Mouse (Mus musculus) ES-Bruce4 (cell line): ENCODE measurements around the gene Bcar1. TPM values are rescaled to one million over a fixed set of nuclear protein-coding genes. Genes with fewer than 3 reads are reported as not detected.

ENCODE experiments used
- H3K27ac ChIP-seq: 2 replicates; pipeline ENCODE4 v1.5.1; 2012; ENCODE audit warnings: low read length, inconsistent platforms; ENCODE audit not compliant: insufficient read depth
- H3K27me3 ChIP-seq: 2 replicates; pipeline ENCODE4 v1.6.1; 2012; ENCODE audit warnings: mild to moderate bottlenecking, low read length, inconsistent platforms; ENCODE audit not compliant: control insufficient read depth, poor library complexity, insufficient read depth, severe bottlenecking
- H3K36me3 ChIP-seq: 2 replicates; pipeline ENCODE4 v1.6.1; 2012; ENCODE audit warnings: inconsistent platforms, mild to moderate bottlenecking, low read length, moderate library complexity; ENCODE audit not compliant: control insufficient read depth, poor library complexity, insufficient read depth, severe bottlenecking
- H3K4me1 ChIP-seq: one replicate; pipeline ENCODE4 v1.8.1; 2011; ENCODE audit warnings: low read length; ENCODE audit not compliant: control insufficient read depth, insufficient read depth
- H3K4me3 ChIP-seq: 2 replicates; pipeline ENCODE4 v1.5.1; 2011; ENCODE audit warnings: low read depth, mild to moderate bottlenecking, low read length
- H3K9ac ChIP-seq: 2 replicates; pipeline ENCODE4 v1.6.1; 2012; ENCODE audit warnings: low read depth, mild to moderate bottlenecking, inconsistent platforms; ENCODE audit not compliant: poor library complexity, severe bottlenecking
- H3K9me3 ChIP-seq: replicated peaks from 2 replicates; pipeline ENCODE4 v1.6.1; 2012; ENCODE audit warnings: mild to moderate bottlenecking, low read length, inconsistent platforms; ENCODE audit not compliant: control insufficient read depth, poor library complexity, insufficient read depth, severe bottlenecking
- CTCF ChIP-seq: IDR thresholded peaks from one replicate; pipeline ENCODE4 v1.8.1; 2011; ENCODE audit warnings: low read depth, low read length
- EP300 ChIP-seq: IDR thresholded peaks from 2 replicates; pipeline ENCODE4 v1.6.1; 2011; ENCODE audit warnings: low read depth, low read length; ENCODE audit not compliant: insufficient read depth
- POLR2A ChIP-seq: IDR thresholded peaks from one replicate; pipeline ENCODE4 v1.8.1; 2011; ENCODE audit warnings: low read length; ENCODE audit not compliant: insufficient read depth
- polyA plus RNA-seq: library from polyadenylated mRNA; stranded (reverse); fragments of >200 nt; gene quantifications from 2 replicates; pipeline ENCODE4 v1.2.4, GENCODE M21; 2011; ENCODE audit warnings: low read depth; ENCODE audit not compliant: missing spikeins, insufficient read depth, insufficient read length

Gene Bcar1
- polyA plus RNA-seq, 1 experiment, result 59.8 TPM

GRCm38 (mm10) chr8:111779690-111780089 is 36.1 kb upstream of the Bcar1 start:
- no peak overlapping the region for H3K4me3 ChIP-seq
- H3K9me3 ChIP-seq, result no peaks in the 10 kb centered on the region
- H3K4me1 ChIP-seq, result peaks cover 2% of the 10 kb centered on the region
- peaks cover 25% of the 10 kb centered on the region for H3K36me3 ChIP-seq
- H3K27me3 ChIP-seq, result no peaks in the 10 kb centered on the region
- TF ChIP-seq CTCF (no peak), EP300 (no peak), POLR2A (no peak)
- no peak overlapping the region for H3K27ac ChIP-seq
- H3K9ac ChIP-seq, result no peak overlapping the region

- no peak for TF ChIP-seq EP300
- no peak for TF ChIP-seq POLR2A
- no peak for TF ChIP-seq CTCF
- H3K36me3 ChIP-seq, result peaks cover 24% of the 10 kb centered on the region
- no peaks in the 10 kb centered on the region for H3K9me3 ChIP-seq
Observed at GRCm38 (mm10) chr8:111778801-111779200, 35.2 kb upstream of the Bcar1 start.

DNA sequence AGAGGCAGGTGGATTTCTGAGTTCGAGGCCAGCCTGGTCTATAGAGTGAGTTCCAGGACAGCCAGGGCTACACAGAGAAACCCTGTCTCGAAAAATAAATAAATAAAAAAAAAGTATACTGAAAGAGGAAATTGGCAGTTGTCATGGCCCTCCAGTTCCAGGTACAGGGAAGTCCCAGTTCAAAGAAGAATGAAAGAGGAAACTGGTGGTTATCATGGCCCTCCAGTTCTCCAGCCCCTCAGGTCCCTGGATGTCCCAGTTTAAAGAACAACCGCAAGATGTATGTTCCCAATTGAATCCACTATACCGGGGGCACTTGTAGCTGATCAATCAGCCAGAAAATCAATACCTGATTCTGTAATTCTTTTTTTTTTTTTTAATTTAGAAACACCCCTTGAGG is 32.9 kb upstream of the Bcar1 start:
- peaks cover 24% of the 10 kb centered on the region for H3K36me3 ChIP-seq
- no peak overlapping the region for H3K9ac ChIP-seq
- H3K27me3 ChIP-seq, result no peaks in the 10 kb centered on the region
- no peak for TF ChIP-seq EP300
- TF ChIP-seq POLR2A, result no peak
- TF ChIP-seq CTCF, result no peak
- no peaks in the 10 kb centered on the region for H3K4me1 ChIP-seq
- no peak overlapping the region for H3K4me3 ChIP-seq
- no peak overlapping the region for H3K27ac ChIP-seq
- H3K9me3 ChIP-seq, result no peaks in the 10 kb centered on the region

More at GRCm38 (mm10) chr8:111778801-111779200, 35.2 kb upstream of the Bcar1 start:
- Histone ChIP-seq H3K4me3 (no peak overlapping the region), H3K27ac (no peak overlapping the region), H3K4me1 (peaks cover 2% of the 10 kb centered on the region), H3K27me3 (no peaks in the 10 kb centered on the region), H3K9ac (no peak overlapping the region)

DNA sequence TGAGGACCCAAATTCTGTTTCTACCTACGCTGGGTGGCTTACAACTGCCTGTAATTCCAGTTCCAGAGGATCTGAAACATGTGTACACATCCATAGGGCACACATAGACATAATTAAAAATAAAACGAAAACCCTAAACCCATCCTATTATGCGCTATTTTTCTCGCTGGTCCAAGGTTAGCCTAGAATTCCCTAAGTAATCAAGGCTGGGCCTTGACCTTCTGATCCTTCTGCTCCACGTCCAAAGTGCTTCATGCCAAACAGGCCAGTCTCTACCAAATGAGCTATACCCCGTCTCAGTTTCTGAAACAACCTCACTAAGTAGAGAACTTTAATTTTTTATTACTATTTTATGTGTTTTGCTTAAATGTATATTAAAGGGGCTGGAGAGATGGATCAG is 32.2 kb upstream of the Bcar1 start:
- peaks cover 28% of the 10 kb centered on the region for H3K36me3 ChIP-seq
- H3K9me3 ChIP-seq, result no peaks in the 10 kb centered on the region
- peaks cover 2% of the 10 kb centered on the region for H3K4me1 ChIP-seq
- no peak overlapping the region for H3K9ac ChIP-seq
- TF ChIP-seq POLR2A (no peak), EP300 (no peak), CTCF (no peak)
- no peaks in the 10 kb centered on the region for H3K27me3 ChIP-seq
- H3K27ac ChIP-seq, result no peak overlapping the region
- H3K4me3 ChIP-seq, result no peak overlapping the region

DNA sequence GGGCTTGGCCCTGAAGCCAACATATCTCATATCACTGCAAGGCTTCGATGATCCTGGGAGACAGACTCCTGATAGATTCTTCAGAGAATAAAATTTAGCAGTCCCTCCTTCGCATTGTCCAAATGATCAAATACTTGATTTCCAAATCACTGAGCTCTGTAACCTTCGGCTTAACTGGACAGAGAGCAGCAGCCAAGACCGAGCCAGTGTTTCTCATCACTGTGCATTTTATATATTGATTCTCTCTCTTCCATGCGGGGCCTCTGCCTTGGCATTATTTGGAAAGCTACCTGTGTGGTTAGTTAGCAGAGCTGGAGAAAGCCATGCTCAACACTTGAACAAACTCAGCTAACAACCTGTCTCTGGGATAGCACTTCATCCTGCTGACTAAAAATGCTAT is 29.9 kb upstream of the Bcar1 start:
- Histone ChIP-seq H3K36me3 (peaks cover 21% of the 10 kb centered on the region), H3K4me3 (no peak overlapping the region), H3K27ac (no peak overlapping the region), H3K27me3 (no peaks in the 10 kb centered on the region), H3K9me3 (no peaks in the 10 kb centered on the region), H3K4me1 (peaks cover 8% of the 10 kb centered on the region), H3K9ac (no peak overlapping the region)
- no peak for TF ChIP-seq POLR2A
- TF ChIP-seq EP300, result no peak
- no peak for TF ChIP-seq CTCF

DNA sequence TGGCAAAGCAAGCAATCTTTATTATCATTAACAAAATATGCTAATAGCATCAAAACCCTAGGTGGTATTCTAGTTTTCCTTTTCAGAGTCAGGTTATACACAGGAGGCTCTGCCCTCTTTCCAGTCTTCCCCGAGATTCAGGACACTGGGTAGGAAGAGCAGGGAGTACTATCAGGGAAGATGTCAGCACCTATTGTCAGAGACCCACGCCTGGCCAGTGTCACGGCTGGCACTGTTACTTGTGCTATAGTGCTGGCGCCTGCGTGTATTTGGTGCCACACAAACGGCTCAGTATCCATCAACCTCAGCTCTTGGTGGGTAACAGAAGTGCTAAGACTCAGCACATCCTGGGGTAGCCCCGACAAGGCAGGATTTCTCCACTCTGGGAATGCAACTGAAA is 29.4 kb upstream of the Bcar1 start:
- Histone ChIP-seq H3K4me1 (peaks cover 9% of the 10 kb centered on the region), H3K4me3 (no peak overlapping the region), H3K9me3 (no peaks in the 10 kb centered on the region), H3K36me3 (peaks cover 18% of the 10 kb centered on the region), H3K27me3 (no peaks in the 10 kb centered on the region), H3K9ac (no peak overlapping the region), H3K27ac (no peak overlapping the region)
- TF ChIP-seq CTCF, result no peak
- no peak for TF ChIP-seq EP300
- no peak for TF ChIP-seq POLR2A
